Mouse (Mus musculus) liver, embryonic 14.5 days (tissue): Measurements from ENCODE around the gene Apoh. TPM values are rescaled to one million over a fixed set of nuclear protein-coding genes. Genes with fewer than 3 reads are reported as not detected.
A peak's percentile ranks its signal among the peaks of the same experiment; 100 is the strongest.

Source experiments
- ATAC-seq: fragments of 200-750 bp; cut with Nextera tagmentation; 2 replicates; pipeline ENCODE4 v1.8.0; 2017; ENCODE audit warnings: moderate number of reproducible peaks, mild to moderate bottlenecking, moderate library complexity; ENCODE audit not compliant: insufficient read depth
- DNase-seq, 3 experiments: peaks; one replicate each; pipeline ENCODE4 v3.0.0-alpha.2; 2012 to 2013; ENCODE audit warnings: low read depth in 3 of 3, low spot score in 3 of 3
- H3K27ac ChIP-seq: fragments of 300-500 bp; sonication (generic); 2 replicates; pipeline ENCODE4 v1.5.1; 2014; ENCODE audit warnings: moderate library complexity, mild to moderate bottlenecking, control low read depth, inconsistent platforms
- H3K27me3 ChIP-seq: fragments of 300-500 bp; sonication (generic); 2 replicates; pipeline ENCODE4 v1.6.1; 2014; ENCODE audit warnings: mild to moderate bottlenecking, low read length, moderate library complexity; ENCODE audit not compliant: control insufficient read depth, insufficient read depth
- H3K36me3 ChIP-seq: fragments of 300-500 bp; sonication (generic); replicated peaks from 2 replicates; pipeline ENCODE4 v1.6.1; 2014; ENCODE audit warnings: low read depth; ENCODE audit not compliant: control insufficient read depth, insufficient read depth
- H3K4me1 ChIP-seq, 2 experiments: fragments of 200-500 bp in 1 of 2; fragments of 300-500 bp in 1 of 2; sonication (generic) in 1 of 2; replicated peaks; 2 replicates each; pipeline ENCODE4 v1.6.1; 2012 to 2014; ENCODE audit warnings: antibody characterized with exemption in 1 of 2, inconsistent platforms in 1 of 2, low read length in 1 of 2; ENCODE audit not compliant: control insufficient read depth in 2 of 2, insufficient read depth in 2 of 2
- H3K4me2 ChIP-seq: fragments of 300-500 bp; sonication (generic); 2 replicates; pipeline ENCODE4 v1.6.1; 2014; ENCODE audit warnings: low read depth, mild to moderate bottlenecking, control low read depth, moderate library complexity
- H3K4me3 ChIP-seq, 2 experiments: fragments of 200-500 bp in 1 of 2; fragments of 300-500 bp in 1 of 2; sonication (generic) in 1 of 2; 2 replicates each; pipeline ENCODE4 v1.5.1; 2012 to 2014; ENCODE audit warnings: low read depth in 2 of 2, low read length in 2 of 2, mild to moderate bottlenecking in 2 of 2, control low read depth in 1 of 2, inconsistent platforms in 1 of 2, moderate library complexity in 1 of 2; ENCODE audit not compliant: insufficient read depth in 1 of 2
- H3K9ac ChIP-seq: fragments of 300-500 bp; sonication (generic); replicated peaks from 2 replicates; pipeline ENCODE4 v1.6.1; 2014; ENCODE audit warnings: mild to moderate bottlenecking, control low read depth, moderate library complexity
- H3K9me3 ChIP-seq: fragments of 300-500 bp; sonication (generic); 2 replicates; pipeline ENCODE4 v1.6.1; 2016; ENCODE audit warnings: low read length, mixed read lengths; ENCODE audit not compliant: control insufficient read depth
- CTCF ChIP-seq: IDR thresholded peaks from 2 replicates; pipeline ENCODE4 v1.5.1; 2016; ENCODE audit warnings: antibody characterized with exemption, low read depth, control low read depth
- EP300 ChIP-seq: IDR thresholded peaks from 2 replicates; pipeline ENCODE4 v1.6.1; 2016; ENCODE audit warnings: antibody characterized with exemption, low read depth
- WGBS: fragments of 180-500 bp; shearing (Covaris S2); extraction: QIAGEN DNeasy Blood & Tissue Kit; methylation state at CpG from one replicate; pipeline ENCODE4 v1.1.7; 2014; ENCODE audit not compliant: insufficient replicate concordance; 5-methylcytosine and 5-hydroxymethylcytosine counted together
- polyA plus RNA-seq, 2 experiments: library from polyadenylated mRNA; depleted of rRNA in 1 of 2; stranded (reverse) in 1 of 2; unstranded in 1 of 2; fragments of >200 nt; fragmentation: Nextera tagmentation in 1 of 2; extraction: Ambion mirVana in 1 of 2; gene quantifications; 2 replicates each; pipeline versions ENCODE4 v1.2.1 to v1.2.3; 2012 to 2014

Apoh gene
- polyA plus RNA-seq, 2 experiments = 286 to 287 TPM

- no peaks in the 10 kb centered on the region for H3K36me3 ChIP-seq
- ATAC-seq (no peak), DNase-seq (no peak)
- peaks cover 7% of the 10 kb centered on the region for H3K27me3 ChIP-seq
- H3K9me3 ChIP-seq = no peaks in the 10 kb centered on the region
- no peaks in the 10 kb centered on the region for H3K4me1 ChIP-seq
- no peak overlapping the region for H3K27ac ChIP-seq
- WGBS = 51% methylated on average over 6 of the region's 6 CpGs
- H3K4me2 ChIP-seq = no peak overlapping the region
- no peak overlapping the region for H3K4me3 ChIP-seq
- TF ChIP-seq CTCF = no peak
- TF ChIP-seq EP300 = no peak
- no peak overlapping the region for H3K9ac ChIP-seq
Observed at GRCm38 (mm10) chr11:108427191-108427590, 84.0 kb downstream of the Apoh start.

GRCm38 (mm10) chr11:108429076-108429475 lies 85.9 kb downstream of the Apoh start:
- no peak overlapping the region for H3K4me2 ChIP-seq
- ATAC-seq = no peak
- TF ChIP-seq CTCF (no peak), EP300 (no peak)
- no peak overlapping the region for H3K9ac ChIP-seq
- no peak overlapping the region for H3K27ac ChIP-seq
- peaks cover 7% of the 10 kb centered on the region for H3K27me3 ChIP-seq
- 47% methylated on average over 2 of the region's 2 CpGs for WGBS
- no peak overlapping the region for H3K4me3 ChIP-seq
- H3K4me1 ChIP-seq = no peaks in the 10 kb centered on the region
- H3K9me3 ChIP-seq = no peaks in the 10 kb centered on the region
- H3K36me3 ChIP-seq = no peaks in the 10 kb centered on the region
- no peak for DNase-seq

DNA sequence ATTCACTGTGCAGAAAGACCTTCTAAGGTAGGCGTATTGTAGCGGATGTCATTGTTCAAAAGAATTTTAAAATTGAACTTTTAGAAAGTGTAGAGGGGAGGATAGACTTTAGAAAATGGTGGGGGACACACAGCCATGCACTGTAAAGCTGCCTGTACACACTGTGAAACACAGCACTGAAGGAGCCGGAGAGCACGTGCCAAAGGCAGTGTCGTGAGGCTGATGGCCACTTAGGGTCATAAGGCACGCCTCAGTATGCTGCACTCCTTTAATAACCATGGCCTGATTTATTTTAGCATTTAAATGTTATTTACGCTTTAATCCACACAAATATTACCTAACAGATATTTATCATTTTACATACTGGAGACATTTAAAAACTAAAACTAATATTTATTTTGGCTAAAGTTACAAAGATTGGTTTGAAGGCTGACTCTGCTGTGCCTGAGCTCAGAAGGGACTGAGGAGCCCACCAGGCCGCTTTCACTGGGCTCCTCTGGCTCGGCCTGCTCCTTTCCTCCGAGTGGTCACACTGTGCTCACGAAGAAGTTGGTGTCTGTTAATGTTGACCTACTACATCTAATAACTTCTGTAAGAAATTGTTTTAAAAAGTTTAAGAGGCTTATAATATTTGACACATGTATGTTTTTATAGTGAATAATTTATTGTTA lies 100.9 kb downstream of the Apoh start:
- no peak overlapping the region for H3K9ac ChIP-seq
- no peak for TF ChIP-seq CTCF
- TF ChIP-seq EP300 = no peak
- WGBS = 76% methylated on average over 11 of the region's 11 CpGs
- no peak for DNase-seq
- H3K27ac ChIP-seq = no peak overlapping the region
- H3K36me3 ChIP-seq = no peaks in the 10 kb centered on the region
- H3K9me3 ChIP-seq = no peaks in the 10 kb centered on the region
- H3K4me2 ChIP-seq = no peak overlapping the region
- no peak for ATAC-seq
- no peaks in the 10 kb centered on the region for H3K4me1 ChIP-seq
- H3K4me3 ChIP-seq = no peak overlapping the region
- H3K27me3 ChIP-seq = no peaks in the 10 kb centered on the region

DNA sequence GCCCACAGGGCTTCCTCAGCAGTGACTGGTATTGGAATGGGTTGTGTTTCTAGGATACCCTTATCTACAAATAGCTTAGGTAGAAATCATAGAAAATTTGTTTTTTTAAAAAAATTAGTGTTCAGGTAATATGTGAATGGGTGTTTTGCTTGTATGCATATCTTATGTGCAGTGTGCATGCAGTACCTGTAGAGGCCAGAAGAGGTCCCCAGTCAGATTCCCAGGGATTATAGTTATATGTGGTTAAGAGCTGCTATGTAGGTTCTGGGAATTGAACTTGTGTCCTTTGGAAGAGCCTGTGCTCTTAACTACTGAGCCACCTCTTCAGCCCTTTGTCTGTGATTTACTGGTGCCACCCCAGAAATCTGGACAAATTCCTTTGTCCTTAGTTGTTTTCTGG lies 104.0 kb downstream of the Apoh start:
- no peaks in the 10 kb centered on the region for H3K36me3 ChIP-seq
- H3K27ac ChIP-seq = no peak overlapping the region
- no peak overlapping the region for H3K4me3 ChIP-seq
- no peaks in the 10 kb centered on the region for H3K4me1 ChIP-seq
- no peaks in the 10 kb centered on the region for H3K9me3 ChIP-seq
- DNase-seq (no peak), ATAC-seq (no peak)
- H3K4me2 ChIP-seq = no peak overlapping the region
- H3K9ac ChIP-seq = no peak overlapping the region
- TF ChIP-seq EP300 (no peak), CTCF (peak; percentile 43; the same call in 1 of the 2 replicates)
- no peaks in the 10 kb centered on the region for H3K27me3 ChIP-seq

GRCm38 (mm10) chr11:108449811-108450210 lies 106.7 kb downstream of the Apoh start:
- 26% methylated on average over 3 of the region's 3 CpGs for WGBS
- TF ChIP-seq EP300 (no peak), CTCF (peak; percentile 79)
- no peak for ATAC-seq
- Histone ChIP-seq H3K9ac (no peak overlapping the region), H3K27ac (no peak overlapping the region), H3K27me3 (no peaks in the 10 kb centered on the region), H3K9me3 (no peaks in the 10 kb centered on the region), H3K36me3 (no peaks in the 10 kb centered on the region), H3K4me3 (no peak overlapping the region), H3K4me2 (no peak overlapping the region), H3K4me1 (no peaks in the 10 kb centered on the region)
- peak; percentile 19 to 47 (median 30) for DNase-seq
